Mouse (Mus musculus) ES-E14 (cell line): ENCODE results near the gene Ifi44.

Experiments
- CHD2 ChIP-seq: IDR thresholded peaks from 2 replicates; pipeline ENCODE4 v1.6.1; 2014; ENCODE audit warnings: mild to moderate bottlenecking, low read depth, low read length, inconsistent platforms
- HCFC1 ChIP-seq: IDR thresholded peaks from 2 replicates; pipeline ENCODE4 v1.6.1; 2012; ENCODE audit warnings: low read length, inconsistent platforms, borderline replicate concordance; ENCODE audit not compliant: insufficient read depth
- MAFK ChIP-seq: IDR thresholded peaks from 2 replicates; pipeline ENCODE4 v1.6.1; 2014; ENCODE audit warnings: mild to moderate bottlenecking, low read depth, low read length, inconsistent platforms; ENCODE audit not compliant: insufficient read depth
- ZC3H11A ChIP-seq: IDR thresholded peaks from 2 replicates; pipeline ENCODE4 v1.6.1; 2012; ENCODE audit warnings: low read depth, mild to moderate bottlenecking, inconsistent platforms, low read length, borderline replicate concordance

- TF ChIP-seq MAFK = no peak
- no peak for TF ChIP-seq HCFC1
- TF ChIP-seq CHD2 = no peak
- TF ChIP-seq ZC3H11A = no peak
Measured at GRCm38 (mm10) chr3:151788622-151789021, 38.9 kb upstream of the Ifi44 start.
